Mouse (Mus musculus): ENCODE measurements around the gene Fam19a1. TPM values are rescaled to one million over a fixed set of nuclear protein-coding genes. Genes with fewer than 3 reads are reported as not detected.

Fam19a1 gene
- total and polyA plus RNA-seq, 2 experiments from 2014 or later: 0.16 TPM; not detected in 1

DNA sequence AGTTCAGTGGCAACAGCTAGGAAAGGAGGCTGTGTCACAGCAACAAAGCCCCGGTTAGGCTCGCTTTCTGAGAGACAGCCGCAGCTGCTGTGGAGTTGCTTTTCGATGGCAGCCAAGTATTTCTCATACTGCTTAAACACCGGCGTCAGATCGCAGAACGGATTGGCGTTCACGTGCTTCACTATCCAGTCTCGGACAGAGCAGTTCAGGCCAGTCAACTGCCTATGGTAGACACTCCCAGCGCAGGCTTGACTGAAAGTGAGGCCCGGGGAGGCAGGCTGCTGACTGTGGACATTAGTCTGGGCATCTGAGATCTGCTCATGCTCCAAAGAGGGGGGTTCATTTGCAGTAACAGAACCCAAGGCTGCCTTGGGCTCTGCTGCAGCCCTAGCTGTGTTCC, 52.4 kb downstream of the Fam19a1 start:
- Histone ChIP-seq H3K27me3 (ENCODE audit: control insufficient read depth, insufficient read depth, low read length) (no peaks in the 10 kb centered on the region), H3K4me1 (ENCODE audit: control insufficient read depth, insufficient read depth) (no peaks in the 10 kb centered on the region), H3K9me3 (replicated peaks; ENCODE audit: control insufficient read depth, low read length) (no peaks in the 10 kb centered on the region), H3K4me2 (ENCODE audit: low read depth, low read length) (no peak overlapping the region), H3K9ac (replicated peaks; ENCODE audit: low read depth, low read length) (no peak overlapping the region), H3K36me3 (replicated peaks; ENCODE audit: control insufficient read depth, insufficient read depth, low read length) (no peaks in the 10 kb centered on the region), H3K27ac (ENCODE audit: low read depth) (no peak overlapping the region), H3K4me3 (ENCODE audit: low read depth, low read length) (no peak overlapping the region)
- 86% methylated on average over 13 of the region's 13 CpGs for WGBS
- ATAC-seq (ENCODE audit: insufficient read depth, low read depth): no peak
- TF ChIP-seq EP300 (IDR thresholded peaks at IDR 0.05; ENCODE audit: low read depth) (no peak), CTCF (IDR thresholded peaks at IDR 0.05; ENCODE audit: low read depth) (no peak)
- no peak for DNase-seq (ENCODE audit: low spot score)

DNA sequence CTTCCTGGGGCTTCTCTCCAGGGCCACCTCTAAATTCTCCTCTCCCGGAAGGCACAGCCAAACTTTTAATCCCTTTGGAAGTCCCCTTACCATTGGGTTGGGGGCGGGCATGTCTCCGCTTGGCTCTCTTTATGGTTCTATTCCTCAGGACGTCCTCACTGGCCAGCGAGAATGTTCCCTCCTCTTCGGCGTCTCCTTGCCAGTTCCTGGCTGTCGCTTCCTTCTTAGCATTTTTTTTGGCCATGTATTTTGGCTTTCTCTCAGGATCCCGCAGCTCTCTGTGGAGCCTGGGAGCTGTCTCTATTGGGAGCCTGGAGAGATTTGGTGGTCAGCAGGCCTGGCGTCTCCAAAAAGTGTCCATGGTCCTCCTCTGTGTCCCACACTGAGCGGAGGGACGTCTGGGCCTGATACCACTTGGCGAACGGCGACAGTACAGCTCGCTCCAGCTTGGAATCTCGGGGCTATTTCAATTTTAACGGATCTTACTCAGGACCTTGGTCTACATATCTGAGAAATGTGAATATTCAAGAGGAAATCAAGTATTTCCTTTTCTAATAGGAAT, 52.9 kb downstream of the Fam19a1 start, which contains the start of gene 1700123L14Rik:
Gene 1700123L14Rik, minus strand, starts transcription at position 426 of the 562 bp plus-strand sequence.
- Histone ChIP-seq H3K9me3 (replicated peaks; ENCODE audit: control insufficient read depth, low read length) (no peaks in the 10 kb centered on the region), H3K4me1 (ENCODE audit: control insufficient read depth, insufficient read depth) (no peaks in the 10 kb centered on the region), H3K27me3 (ENCODE audit: control insufficient read depth, insufficient read depth, low read length) (no peaks in the 10 kb centered on the region), H3K4me2 (ENCODE audit: low read depth, low read length) (no peak within 1 kb of the TSS), H3K27ac (ENCODE audit: low read depth) (no peak within 1 kb of the TSS), H3K36me3 (replicated peaks; ENCODE audit: control insufficient read depth, insufficient read depth, low read length) (no peaks in the 10 kb centered on the region), H3K9ac (replicated peaks; ENCODE audit: low read depth, low read length) (no peak within 1 kb of the TSS), H3K4me3 (ENCODE audit: low read depth, low read length) (no peak within 1 kb of the TSS)
- DNase-seq (ENCODE audit: low spot score) (no peak), ATAC-seq (ENCODE audit: insufficient read depth, low read depth) (no peak)
- 68% methylated on average over 18 of the region's 18 CpGs for WGBS
- TF ChIP-seq EP300 (IDR thresholded peaks at IDR 0.05; ENCODE audit: low read depth): no peak
- no peak for TF ChIP-seq CTCF (IDR thresholded peaks at IDR 0.05; ENCODE audit: low read depth)

DNA sequence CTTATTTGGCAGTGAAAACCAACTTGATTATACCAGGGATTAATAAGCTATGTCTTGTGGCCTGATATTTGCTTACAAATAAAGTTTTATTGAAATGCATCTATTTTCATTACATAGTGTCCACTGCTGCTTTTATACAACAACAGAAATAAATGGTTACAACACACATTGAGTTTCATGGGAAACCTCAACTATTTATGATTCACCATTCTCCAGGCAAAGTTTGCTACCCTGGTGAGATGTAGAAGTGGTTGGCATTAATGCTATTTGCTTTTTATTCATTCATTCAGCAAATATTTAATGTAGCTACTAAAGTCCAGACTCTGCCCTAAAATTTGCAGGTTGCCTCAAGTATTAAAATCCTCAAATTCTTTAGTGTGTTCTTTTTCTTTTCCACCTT, 54.1 kb downstream of the Fam19a1 start:
- Histone ChIP-seq H3K4me2 (ENCODE audit: low read depth, low read length) (no peak overlapping the region), H3K9ac (replicated peaks; ENCODE audit: low read depth, low read length) (no peak overlapping the region), H3K27me3 (ENCODE audit: control insufficient read depth, insufficient read depth, low read length) (no peaks in the 10 kb centered on the region), H3K36me3 (replicated peaks; ENCODE audit: control insufficient read depth, insufficient read depth, low read length) (no peaks in the 10 kb centered on the region), H3K27ac (ENCODE audit: low read depth) (no peak overlapping the region), H3K4me1 (ENCODE audit: control insufficient read depth, insufficient read depth) (no peaks in the 10 kb centered on the region), H3K4me3 (ENCODE audit: low read depth, low read length) (no peak overlapping the region), H3K9me3 (replicated peaks; ENCODE audit: control insufficient read depth, low read length) (no peaks in the 10 kb centered on the region)
- DNase-seq (ENCODE audit: low spot score): no peak
- ATAC-seq (ENCODE audit: insufficient read depth, low read depth): no peak
- TF ChIP-seq CTCF (IDR thresholded peaks at IDR 0.05; ENCODE audit: low read depth): no peak
- no peak for TF ChIP-seq EP300 (IDR thresholded peaks at IDR 0.05; ENCODE audit: low read depth)

DNA sequence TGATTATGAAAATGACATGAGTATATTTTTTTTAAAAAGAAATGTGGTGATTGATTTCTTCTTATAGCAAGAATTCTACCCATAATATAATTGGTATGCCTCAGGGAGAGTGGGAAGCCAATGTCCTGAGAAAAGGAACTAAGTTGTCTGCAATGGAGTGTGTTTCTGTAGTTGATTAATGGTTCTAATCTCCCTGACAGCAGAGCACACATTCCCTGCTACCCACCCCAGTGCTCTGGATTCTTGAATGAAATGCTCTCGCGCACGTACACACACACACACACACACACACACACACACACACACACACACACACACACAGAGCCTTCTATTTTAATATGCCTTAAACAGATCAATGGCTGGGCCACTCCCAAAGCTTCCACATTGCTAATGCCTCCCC, 60.7 kb downstream of the Fam19a1 start:
- Histone ChIP-seq H3K9ac (replicated peaks; ENCODE audit: low read depth, low read length) (no peak overlapping the region), H3K4me1 (ENCODE audit: control insufficient read depth, insufficient read depth) (no peaks in the 10 kb centered on the region), H3K27me3 (ENCODE audit: control insufficient read depth, insufficient read depth, low read length) (no peaks in the 10 kb centered on the region), H3K4me3 (ENCODE audit: low read depth, low read length) (no peak overlapping the region), H3K36me3 (replicated peaks; ENCODE audit: control insufficient read depth, insufficient read depth, low read length) (no peaks in the 10 kb centered on the region), H3K4me2 (ENCODE audit: low read depth, low read length) (no peak overlapping the region), H3K27ac (ENCODE audit: low read depth) (no peak overlapping the region), H3K9me3 (replicated peaks; ENCODE audit: control insufficient read depth, low read length) (no peaks in the 10 kb centered on the region)
- TF ChIP-seq EP300 (IDR thresholded peaks at IDR 0.05; ENCODE audit: low read depth) (no peak), CTCF (IDR thresholded peaks at IDR 0.05; ENCODE audit: low read depth) (no peak)
- DNase-seq (ENCODE audit: low spot score) (no peak), ATAC-seq (ENCODE audit: insufficient read depth, low read depth) (no peak)
- WGBS: 71% methylated on average over 3 of the region's 3 CpGs

GRCm38 (mm10) chr6:96178530-96178929, 65.6 kb downstream of the Fam19a1 start:
- ATAC-seq (ENCODE audit: insufficient read depth, low read depth) (no peak), DNase-seq (ENCODE audit: low spot score) (no peak)
- Histone ChIP-seq H3K4me2 (ENCODE audit: low read depth, low read length) (no peak overlapping the region), H3K27ac (ENCODE audit: low read depth) (no peak overlapping the region), H3K27me3 (ENCODE audit: control insufficient read depth, insufficient read depth, low read length) (no peaks in the 10 kb centered on the region), H3K9me3 (replicated peaks; ENCODE audit: control insufficient read depth, low read length) (no peaks in the 10 kb centered on the region), H3K4me3 (ENCODE audit: low read depth, low read length) (no peak overlapping the region), H3K36me3 (replicated peaks; ENCODE audit: control insufficient read depth, insufficient read depth, low read length) (no peaks in the 10 kb centered on the region), H3K4me1 (ENCODE audit: control insufficient read depth, insufficient read depth) (no peaks in the 10 kb centered on the region), H3K9ac (replicated peaks; ENCODE audit: low read depth, low read length) (no peak overlapping the region)
- no peak for TF ChIP-seq EP300 (IDR thresholded peaks at IDR 0.05; ENCODE audit: low read depth)
- TF ChIP-seq CTCF (IDR thresholded peaks at IDR 0.05; ENCODE audit: low read depth): no peak

DNA sequence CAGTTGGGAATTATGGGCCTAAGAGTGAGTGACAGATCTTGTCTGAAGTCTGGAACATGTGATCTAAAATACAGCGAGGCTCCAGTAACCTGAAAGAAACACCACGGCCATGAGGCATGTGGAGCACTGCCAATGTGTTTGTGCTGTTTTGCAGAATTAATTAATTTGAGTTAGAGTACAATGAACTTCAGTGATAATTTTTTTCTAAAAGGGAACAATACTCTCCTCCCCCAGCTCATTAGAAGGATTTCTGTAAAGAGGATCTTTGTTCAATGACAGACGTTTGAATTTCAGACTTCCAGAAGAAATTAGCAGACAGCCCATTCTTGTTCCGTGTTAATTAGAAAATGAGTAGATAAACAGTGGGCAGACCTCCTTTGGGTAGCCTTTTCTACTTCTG, 70.4 kb downstream of the Fam19a1 start:
- Histone ChIP-seq H3K4me2 (ENCODE audit: low read depth, low read length) (no peak overlapping the region), H3K4me3 (ENCODE audit: low read depth, low read length) (no peak overlapping the region), H3K4me1 (ENCODE audit: control insufficient read depth, insufficient read depth) (no peaks in the 10 kb centered on the region), H3K27me3 (ENCODE audit: control insufficient read depth, insufficient read depth, low read length) (no peaks in the 10 kb centered on the region), H3K27ac (ENCODE audit: low read depth) (no peak overlapping the region), H3K9ac (replicated peaks; ENCODE audit: low read depth, low read length) (no peak overlapping the region), H3K36me3 (replicated peaks; ENCODE audit: control insufficient read depth, insufficient read depth, low read length) (no peaks in the 10 kb centered on the region), H3K9me3 (replicated peaks; ENCODE audit: control insufficient read depth, low read length) (no peaks in the 10 kb centered on the region)
- ATAC-seq (ENCODE audit: insufficient read depth, low read depth): no peak
- no peak for DNase-seq (ENCODE audit: low spot score)
- WGBS: 58% methylated on average over 4 of the region's 4 CpGs
- TF ChIP-seq EP300 (IDR thresholded peaks at IDR 0.05; ENCODE audit: low read depth) (no peak), CTCF (IDR thresholded peaks at IDR 0.05; ENCODE audit: low read depth) (no peak)
